Mouse (Mus musculus) left cerebral cortex, postnatal 36 days (tissue): ENCODE results near the gene Hoxc5. TPM values are rescaled to one million over a fixed set of nuclear protein-coding genes. Genes with fewer than 3 reads are reported as not detected.

Experiments
- DNase-seq, 2 experiments: peaks; one replicate each; pipeline ENCODE4 v3.0.0; 2021 to 2022; ENCODE audit warnings: low spot score in 2 of 2, mixed read lengths in 1 of 2
- intact Hi-C: fragments of 180-260 bp; cut with DNase I; formaldehyde crosslinking; loops from one replicate; pipeline ENCODE4 v1.15.1; 2025
- total RNA-seq, 2 experiments: library from RNA; stranded (reverse); gene quantifications; 2 replicates each; pipeline ENCODE4 v1.2.3; 2021

Hoxc5 gene
- total RNA-seq: not detected

DNA sequence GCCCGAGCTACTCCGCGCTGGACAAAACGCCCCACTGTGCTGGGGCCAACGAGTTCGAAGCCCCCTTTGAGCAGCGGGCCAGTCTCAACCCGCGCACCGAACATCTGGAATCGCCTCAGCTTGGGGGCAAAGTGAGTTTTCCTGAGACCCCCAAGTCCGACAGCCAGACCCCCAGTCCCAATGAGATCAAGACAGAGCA is at the start of gene Hoxc5:
Gene Hoxc5, plus strand, starts transcription at position 132 of the 199 bp plus-strand sequence.
- no peak for DNase-seq
- intact Hi-C loops: loop anchor here (5.0 kb wide), 1 partner anchor 60 kb away; no protein-coding TSS in a partner anchor

DNA sequence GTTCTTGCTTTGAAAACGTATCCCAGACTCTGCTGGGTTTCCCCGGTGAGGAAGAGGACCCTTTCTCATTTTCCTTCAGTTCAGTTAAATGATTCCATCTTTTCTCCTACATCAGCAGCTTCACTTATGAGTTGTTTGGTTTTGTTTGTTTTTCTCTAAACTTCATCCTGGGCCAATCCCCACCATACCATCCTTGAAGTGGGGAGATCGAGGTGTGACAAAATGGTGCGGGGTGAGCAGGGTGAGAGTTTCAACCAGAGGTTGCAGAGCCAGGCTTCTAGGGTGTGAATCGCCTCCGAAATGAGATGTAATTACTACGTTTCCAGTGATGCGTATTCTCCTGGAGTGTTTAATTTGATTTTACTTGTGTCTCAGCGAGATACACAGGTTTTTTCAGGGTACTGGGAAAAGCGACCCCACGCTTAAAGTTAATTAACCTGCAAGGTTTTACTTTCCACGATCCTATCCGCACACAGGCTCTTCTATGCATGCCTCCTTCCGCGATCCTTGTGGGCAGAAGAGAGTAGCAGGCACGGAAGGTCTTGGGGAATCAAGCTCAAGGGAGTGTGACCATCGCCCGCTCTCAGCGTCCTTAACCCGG is 49.2 kb upstream of the Hoxc5 start:
- intact Hi-C loops: no loop called here
- no peak for DNase-seq

DNA sequence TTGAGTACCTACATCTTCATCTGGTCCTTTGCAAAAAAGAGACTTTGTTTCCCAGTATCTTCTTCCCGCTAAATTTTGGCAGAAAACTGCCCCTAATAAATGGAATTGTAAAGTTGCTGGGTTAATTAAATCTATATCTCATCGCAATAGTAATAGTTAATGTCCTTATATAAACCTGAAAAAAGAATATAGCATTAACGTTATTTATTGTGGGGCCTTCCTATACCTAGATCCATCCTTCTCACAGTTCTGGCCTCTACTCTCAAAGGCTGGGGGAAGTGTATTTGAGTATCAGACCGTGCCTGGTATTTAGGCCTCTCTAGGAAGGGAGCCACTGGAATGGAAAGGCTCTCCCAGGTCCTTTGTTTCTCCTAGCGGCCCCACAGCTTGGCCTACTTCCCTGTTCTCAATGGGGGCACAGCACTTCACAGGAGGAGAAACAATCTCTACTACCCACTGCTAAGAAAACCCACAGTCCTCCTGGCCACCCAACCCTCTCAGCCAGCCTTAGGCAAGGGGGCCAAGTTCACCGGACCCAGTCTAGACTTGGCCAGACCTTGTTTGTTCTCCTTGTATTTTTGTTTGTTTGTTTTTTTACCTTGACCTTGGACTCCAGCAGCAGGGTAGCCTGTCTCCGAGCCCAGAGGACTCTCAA is 48.5 kb upstream of the Hoxc5 start:
- intact Hi-C loops: no loop called here

DNA sequence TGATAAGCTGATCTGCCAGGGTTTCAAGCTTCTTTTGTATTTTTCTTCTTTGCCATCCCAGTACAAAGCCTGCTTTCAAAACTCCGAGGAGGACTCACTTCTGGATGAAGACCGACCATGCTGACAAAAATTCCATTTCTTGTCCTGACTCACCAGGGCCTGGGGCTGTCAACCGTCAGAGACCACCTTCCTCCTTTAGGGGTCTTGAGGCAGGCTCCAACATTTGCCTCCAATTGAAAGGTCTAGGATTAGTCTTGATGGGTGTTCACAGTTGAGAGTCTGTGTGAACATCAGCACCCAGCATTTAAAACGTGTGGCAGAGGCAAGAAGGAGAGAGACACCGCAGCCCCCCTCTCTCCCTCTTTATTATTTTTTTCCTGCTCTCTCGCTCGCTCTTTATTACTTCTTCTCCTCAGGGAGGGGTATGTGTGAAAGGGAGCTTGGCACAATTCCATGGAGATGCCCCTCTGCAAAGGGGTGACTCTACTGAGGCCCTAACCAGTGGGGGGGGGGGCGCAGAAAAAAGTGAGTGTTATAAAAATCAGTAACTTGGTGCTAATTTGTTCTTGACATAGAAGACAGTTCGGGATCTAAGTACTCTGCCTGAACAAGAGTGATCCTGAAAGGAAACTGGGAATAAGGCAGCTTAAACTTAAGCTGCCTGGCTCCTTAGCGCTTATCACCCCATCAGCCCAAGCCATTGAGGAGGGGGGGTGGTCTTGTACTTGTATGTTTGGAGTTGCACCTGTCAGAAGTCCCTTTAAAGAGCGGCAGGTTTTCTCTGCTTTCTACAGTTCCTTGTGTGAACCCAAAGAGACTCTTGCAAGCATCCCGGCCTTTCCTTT is 47.7 kb upstream of the Hoxc5 start:
- intact Hi-C loops: no loop called here

More for the DNA sequence above, 48.5 kb upstream of the Hoxc5 start:
- no peak for DNase-seq

DNA sequence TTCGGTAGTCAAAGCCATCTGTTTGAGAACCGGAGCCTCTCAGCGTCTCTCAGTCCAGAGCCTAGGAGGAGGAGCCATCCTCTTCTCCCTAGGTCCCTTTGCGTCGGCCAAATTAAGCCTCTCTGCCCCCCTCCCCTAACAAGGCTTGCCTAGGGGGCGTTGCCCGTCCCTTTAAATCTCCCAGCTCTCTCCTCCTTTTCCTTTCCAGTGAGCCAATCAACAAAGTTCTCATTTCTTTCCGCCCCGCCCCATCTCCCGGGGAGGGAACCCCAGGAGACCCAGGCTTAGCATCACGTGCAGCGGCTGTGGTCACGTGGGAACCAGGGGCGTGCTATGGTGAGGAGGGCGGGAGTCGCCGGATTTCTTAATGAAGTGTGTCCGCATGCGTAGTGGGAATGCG is 46.6 kb upstream of the Hoxc5 start:
- no peak for DNase-seq
- intact Hi-C loops: no loop called here

More for the DNA sequence above, 47.7 kb upstream of the Hoxc5 start:
- no peak for DNase-seq

DNA sequence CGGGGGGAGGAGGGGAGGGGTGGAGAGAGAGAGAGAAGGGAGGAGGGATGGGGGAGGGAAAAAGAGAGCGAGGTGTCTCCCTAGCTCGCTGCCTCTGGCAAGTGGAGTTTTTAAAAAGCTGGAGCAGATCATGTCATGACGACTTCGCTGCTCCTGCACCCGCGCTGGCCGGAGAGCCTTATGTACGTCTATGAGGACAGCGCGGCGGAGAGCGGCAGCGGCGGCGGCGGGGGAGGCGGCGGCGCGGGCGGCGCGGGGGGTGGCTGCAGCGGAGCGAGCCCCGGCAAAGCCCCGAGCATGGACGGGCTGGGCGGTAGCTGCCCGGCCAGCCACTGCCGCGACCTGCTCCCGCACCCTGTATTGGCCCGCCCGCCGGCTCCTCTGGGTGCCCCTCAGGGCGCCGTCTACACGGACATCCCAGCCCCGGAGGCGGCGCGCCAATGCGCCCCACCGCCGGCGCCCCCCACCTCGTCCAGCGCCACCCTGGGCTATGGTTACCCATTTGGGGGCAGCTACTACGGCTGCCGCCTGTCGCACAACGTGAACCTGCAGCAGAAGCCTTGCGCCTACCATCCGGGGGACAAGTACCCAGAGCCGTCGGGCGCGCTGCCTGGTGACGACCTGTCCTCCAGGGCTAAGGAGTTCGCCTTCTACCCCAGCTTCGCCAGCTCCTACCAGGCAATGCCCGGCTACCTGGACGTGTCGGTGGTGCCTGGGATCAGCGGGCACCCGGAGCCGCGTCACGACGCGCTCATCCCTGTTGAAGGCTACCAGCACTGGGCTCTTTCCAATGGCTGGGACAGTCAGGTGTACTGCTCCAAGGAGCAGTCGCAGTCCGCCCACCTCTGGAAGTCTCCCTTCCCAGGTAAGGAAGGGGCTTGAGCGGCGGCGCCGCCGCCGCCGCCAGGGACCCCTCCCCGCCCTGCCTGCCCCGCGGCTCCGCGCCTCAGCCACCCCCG is 45.9 kb upstream of the Hoxc5 start, which contains the start of gene Hoxc13:
Gene Hoxc13, plus strand, starts transcription at position 51 of the 959 bp plus-strand sequence.
- DNase-seq: no peak
- intact Hi-C loops: no loop called here

DNA sequence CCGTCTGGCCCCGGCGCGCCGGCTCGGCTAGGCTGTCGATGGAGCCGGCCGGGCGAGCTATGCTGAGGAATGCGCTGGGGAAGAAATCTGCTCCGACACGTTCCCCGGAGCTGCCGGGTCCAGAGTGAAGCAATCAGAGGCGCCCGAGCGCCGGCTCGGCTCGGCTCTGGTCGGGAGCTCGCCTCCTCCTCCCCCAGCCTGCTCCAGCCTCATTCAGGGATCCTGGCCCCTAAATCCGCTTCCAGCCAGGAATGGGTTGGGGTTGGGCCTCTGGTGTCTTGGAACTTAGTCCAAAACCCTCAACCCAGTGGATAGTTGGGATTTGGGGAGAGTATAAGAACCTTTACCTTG is 45.3 kb upstream of the Hoxc5 start:
- intact Hi-C loops: no loop called here
- no peak for DNase-seq

DNA sequence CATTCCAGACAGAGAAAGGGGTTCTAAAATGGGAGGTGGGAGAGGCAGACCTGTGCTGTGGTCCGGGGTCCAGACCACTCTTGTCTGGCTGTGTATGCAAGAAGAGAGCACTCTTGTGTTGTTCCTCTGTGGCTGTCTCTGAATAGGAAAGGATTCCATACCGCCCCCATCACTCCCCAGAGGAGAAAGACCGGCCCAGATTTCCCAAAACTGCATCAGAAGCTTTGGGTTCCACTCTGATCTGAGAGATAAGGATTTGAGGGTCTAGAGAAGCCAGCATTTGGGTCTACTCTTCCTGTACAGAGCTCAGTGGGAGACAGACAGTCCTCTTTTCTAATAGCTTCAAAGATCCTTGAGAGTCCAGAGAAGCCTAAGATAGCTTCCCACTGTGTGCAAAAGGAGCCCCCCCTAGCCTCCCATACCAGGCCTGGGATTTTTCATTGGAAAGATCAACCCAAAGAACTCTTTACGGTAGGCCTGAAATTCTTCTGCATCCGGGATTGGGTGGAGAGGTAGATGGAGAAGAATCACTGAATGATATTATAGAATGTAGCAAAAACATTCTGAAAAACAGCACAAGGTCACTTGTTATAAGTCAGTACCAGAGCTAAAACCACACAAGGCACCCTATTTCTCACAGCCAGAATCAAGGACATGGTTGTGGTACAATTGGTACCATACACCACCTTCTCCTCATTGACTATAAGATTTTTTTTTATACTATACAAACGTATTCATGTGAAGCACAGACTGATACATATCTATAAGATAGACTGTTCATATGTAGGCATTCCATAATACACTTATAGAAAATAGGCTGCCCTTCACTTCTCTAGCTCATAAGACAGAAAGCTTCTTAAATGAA is 44.4 kb upstream of the Hoxc5 start:
- no peak for DNase-seq
- intact Hi-C loops: no loop called here

DNA sequence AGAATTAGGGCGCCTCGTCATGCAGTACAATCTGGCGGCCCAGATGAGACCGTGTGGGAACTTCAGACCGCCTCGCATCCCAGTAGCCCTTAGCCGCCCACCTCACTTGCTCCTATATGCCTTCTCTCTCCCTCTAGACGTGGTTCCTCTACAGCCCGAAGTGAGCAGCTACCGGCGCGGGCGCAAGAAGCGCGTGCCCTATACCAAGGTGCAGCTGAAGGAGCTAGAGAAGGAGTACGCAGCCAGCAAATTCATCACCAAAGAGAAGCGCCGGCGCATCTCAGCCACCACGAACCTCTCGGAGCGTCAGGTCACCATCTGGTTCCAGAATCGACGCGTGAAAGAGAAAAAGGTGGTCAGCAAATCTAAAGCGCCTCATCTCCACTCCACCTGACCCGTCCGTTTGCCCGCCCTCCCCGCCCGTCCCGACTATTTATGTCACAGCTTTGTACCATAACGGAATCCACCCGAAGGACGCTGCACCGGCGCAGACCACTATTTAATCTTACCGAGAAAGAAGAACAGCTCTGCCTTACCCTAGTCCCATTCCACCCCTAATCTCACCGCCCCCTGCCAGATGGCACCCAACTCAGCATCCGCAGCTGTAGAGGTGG is 40.1 kb upstream of the Hoxc5 start:
- no peak for DNase-seq
- intact Hi-C loops: no loop called here

DNA sequence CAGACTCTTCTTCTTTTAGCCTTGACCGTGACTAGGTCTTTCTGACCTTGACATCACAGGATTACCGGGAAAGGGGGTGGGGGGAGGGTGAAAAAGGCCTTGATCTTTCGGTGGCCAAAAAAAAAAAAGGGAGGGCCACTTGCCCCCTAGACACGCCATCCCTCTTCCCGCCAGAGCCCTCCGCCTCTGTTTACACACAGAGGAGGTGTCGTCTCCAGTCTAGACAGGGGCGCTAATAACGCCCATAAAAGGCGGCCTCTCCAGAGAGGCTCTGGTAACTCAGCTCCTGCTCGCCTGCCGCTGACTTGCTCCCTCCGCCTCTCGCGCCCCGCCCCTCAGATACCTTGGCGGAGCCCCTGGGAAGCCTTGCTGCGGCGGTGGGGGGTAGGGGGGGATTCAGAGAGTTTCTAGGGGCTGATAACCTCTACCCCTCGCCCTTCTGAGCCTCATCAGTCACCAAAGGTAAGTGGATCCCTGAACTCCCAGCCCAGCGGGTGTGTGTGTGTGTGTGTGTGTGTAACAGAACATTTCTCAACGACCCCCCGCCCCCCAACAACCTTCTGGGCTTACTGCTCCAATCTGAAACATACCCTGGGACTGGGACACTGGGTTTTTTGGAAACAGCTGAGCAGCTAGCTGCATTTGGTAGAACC is 35.4 kb upstream of the Hoxc5 start:
- DNase-seq: no peak
- intact Hi-C loops: no loop called here

DNA sequence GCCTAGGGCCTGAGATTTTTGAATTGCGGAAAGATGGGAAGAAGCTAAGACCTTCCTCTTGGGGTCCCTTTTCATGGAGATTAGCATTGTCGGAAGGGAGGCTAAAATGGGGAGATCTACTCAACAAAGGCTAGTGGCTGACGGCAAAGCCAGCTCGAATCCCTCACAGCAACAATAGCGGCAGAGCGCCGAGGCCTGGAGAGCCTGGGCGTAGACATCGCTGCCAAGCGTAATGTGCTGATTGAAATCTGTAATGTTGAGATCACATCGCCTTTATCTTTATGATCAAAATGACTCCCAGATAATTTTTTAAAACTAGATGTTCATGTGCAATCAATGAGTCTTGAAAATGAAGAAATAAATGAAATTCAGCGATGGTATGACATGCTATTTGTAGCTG is 32.8 kb upstream of the Hoxc5 start:
- intact Hi-C loops: no loop called here

DNA sequence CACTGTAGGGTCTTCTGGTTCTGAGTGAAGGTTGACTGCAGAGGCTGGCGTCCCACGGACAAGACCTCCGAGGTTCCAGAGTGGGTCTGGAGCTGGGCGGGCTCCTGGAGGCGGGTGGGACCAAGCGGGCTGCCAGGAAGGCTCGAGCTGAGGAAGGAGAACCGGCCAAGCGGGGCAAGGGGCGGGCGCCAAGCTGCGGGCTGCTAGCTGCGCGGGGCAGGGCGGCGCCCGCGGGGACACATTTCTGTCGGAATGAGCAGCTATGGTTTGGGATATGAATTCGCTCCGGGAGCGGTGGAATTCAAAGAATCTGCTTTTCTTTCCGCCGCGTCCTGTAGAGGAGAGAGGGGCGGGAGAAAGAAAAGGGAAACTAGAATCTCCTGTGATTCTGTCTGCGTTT is 32.3 kb upstream of the Hoxc5 start:
- intact Hi-C loops: no loop called here
- DNase-seq: no peak

More for the DNA sequence above, 32.8 kb upstream of the Hoxc5 start:
- DNase-seq: no peak

DNA sequence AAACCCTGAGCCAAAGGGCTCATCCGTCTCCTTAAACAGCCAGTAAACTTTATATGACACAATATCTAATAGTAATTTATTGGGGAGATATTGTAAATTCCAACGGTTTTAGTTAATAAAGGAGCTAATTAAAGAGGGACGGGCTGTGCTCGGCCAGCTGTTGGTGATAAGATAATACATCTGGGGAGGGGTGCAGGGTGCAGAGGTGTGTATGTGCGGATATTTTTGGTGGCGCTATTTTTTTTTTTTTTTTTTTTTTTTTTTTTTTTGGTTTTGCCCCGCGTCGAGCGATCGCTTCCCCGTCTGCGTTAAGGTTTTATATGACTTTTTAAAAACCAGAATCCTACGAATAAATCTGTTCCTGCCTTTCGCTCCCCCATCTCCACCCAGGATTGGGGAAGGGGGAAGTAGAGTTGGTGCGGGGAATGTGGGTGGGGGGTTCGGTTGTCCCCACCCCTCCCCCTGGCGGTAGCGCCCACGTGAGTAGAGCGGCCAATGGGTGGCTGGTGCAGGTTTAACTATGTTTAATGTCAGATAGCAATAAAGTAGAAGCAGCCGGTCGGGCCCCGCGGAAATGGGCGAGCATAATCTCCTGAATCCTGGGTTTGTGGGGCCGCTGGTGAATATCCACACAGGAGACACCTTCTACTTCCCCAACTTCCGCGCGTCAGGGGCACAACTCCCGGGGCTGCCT is 30.8 kb upstream of the Hoxc5 start, which contains the start of gene Hoxc12:
Gene Hoxc12, plus strand, starts transcription at position 479 of the 694 bp plus-strand sequence.
- DNase-seq: no peak
- intact Hi-C loops: no loop called here

DNA sequence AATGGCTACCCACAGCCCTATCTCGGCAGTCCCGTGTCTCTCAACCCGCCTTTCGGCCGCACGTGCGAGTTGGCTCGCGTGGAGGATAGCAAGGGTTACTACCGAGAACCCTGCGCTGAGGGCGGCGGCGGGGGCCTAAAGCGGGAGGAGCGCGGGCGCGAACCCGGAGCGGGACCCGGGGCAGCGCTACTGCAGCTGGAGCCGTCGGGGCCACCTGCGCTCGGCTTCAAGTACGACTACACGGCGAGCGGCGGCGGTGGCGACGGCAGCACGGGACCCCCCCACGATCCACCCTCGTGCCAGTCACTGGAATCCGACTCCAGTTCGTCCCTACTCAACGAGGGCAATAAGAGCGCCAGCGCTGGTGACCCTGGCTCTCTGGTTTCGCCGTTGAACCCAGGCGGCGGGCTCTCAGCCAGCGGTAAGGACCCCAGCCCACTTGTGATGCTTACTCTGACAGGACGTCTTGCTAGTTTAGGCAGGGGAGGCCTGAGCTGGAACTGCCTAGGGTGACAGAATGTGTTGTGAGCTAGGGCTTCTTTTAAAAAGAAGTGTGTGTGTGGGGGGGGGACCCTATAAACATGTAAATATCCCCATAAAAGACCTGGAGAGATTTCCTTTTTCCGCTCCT is 30.1 kb upstream of the Hoxc5 start:
- DNase-seq: no peak
- intact Hi-C loops: no loop called here

DNA sequence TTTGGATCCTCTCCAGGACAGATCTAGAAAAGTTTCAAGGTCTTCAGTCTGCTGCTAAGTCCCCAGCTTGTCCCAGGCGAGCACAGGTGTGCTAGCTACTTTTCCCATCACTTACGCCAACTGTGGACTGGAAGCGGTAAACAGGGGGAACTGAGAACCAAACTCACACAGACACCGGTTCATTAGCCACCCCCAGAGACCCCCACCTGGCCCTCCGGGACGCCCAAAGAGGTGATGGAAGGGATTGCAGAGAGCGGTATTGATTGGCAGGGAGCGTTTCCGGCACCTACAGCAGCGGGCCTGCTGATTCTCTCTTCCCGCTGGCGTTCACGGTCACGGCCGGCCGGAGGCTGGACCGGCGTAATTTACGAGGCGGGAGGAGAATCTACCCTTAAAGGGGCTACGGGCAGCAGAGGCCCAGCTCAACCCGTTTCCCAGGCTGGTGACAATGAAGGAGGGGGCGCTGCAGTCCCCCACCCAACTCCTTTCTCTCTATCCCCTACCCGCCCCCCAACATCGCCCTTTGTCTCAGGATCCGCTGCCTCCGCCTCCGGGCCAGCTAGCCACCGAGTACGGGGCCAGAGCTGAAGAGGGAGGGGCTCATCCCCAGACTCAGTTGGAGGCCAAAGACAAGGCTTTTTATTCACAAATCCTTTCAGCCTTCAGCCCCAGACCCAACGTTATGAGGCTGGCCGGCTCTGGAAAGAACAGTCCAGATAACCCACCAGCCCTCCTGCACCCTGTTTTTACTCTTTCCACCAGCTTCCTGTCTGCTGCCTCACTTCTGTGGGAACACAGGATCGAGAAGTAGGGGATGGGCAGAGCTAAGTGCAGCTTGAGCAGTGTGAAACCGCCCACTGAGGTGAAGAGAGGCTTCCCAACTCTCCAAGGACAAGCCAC is 27.7 kb upstream of the Hoxc5 start:
- intact Hi-C loops: no loop called here
- DNase-seq: no peak
